Mouse (Mus musculus) kidney, embryonic 14.5 days (tissue): ENCODE data around the gene Xpc. TPM values are rescaled to one million over a fixed set of nuclear protein-coding genes. Genes with fewer than 3 reads are reported as not detected.

Source experiments
- ATAC-seq: fragments of 200-750 bp; cut with Nextera tagmentation; 2 replicates; pipeline ENCODE4 v1.8.0; 2017; ENCODE audit warnings: moderate number of reproducible peaks, mild to moderate bottlenecking, moderate TSS enrichment, moderate library complexity; ENCODE audit not compliant: low FRiP score, low TSS enrichment
- H3K27ac ChIP-seq: fragments of 300-500 bp; sonication (generic); 2 replicates; pipeline ENCODE4 v1.5.1; 2014; ENCODE audit warnings: low read depth, mild to moderate bottlenecking, low read length, moderate library complexity, mixed read lengths
- H3K27me3 ChIP-seq: fragments of 300-500 bp; sonication (generic); 2 replicates; pipeline ENCODE4 v1.6.1; 2014; ENCODE audit warnings: mild to moderate bottlenecking, low read length; ENCODE audit not compliant: control insufficient read depth, insufficient read depth
- H3K36me3 ChIP-seq: fragments of 300-500 bp; sonication (generic); 2 replicates; pipeline ENCODE4 v1.6.1; 2014; ENCODE audit warnings: low read length, mixed read lengths; ENCODE audit not compliant: control insufficient read depth, insufficient read depth
- H3K4me1 ChIP-seq: fragments of 300-500 bp; sonication (generic); 2 replicates; pipeline ENCODE4 v1.6.1; 2014; ENCODE audit warnings: low read length, mixed read lengths; ENCODE audit not compliant: control insufficient read depth, insufficient read depth
- H3K4me2 ChIP-seq: fragments of 300-500 bp; sonication (generic); replicated peaks from 2 replicates; pipeline ENCODE4 v1.6.1; 2014; ENCODE audit warnings: low read depth, mild to moderate bottlenecking, low read length
- H3K4me3 ChIP-seq: fragments of 300-500 bp; sonication (generic); 2 replicates; pipeline ENCODE4 v1.5.1; 2014; ENCODE audit warnings: mild to moderate bottlenecking, low read length
- H3K9ac ChIP-seq: fragments of 300-500 bp; sonication (generic); 2 replicates; pipeline ENCODE4 v1.6.1; 2014; ENCODE audit warnings: low read depth, mild to moderate bottlenecking, low read length, moderate library complexity
- H3K9me3 ChIP-seq: fragments of 300-500 bp; sonication (generic); 2 replicates; pipeline ENCODE4 v1.6.1; 2016; ENCODE audit warnings: low read length; ENCODE audit not compliant: control insufficient read depth
- WGBS: fragments of 180-500 bp; shearing (Covaris S2); extraction: QIAGEN DNeasy Blood & Tissue Kit; methylation state at CpG from one replicate; pipeline ENCODE4 v1.1.7; 2014; 5-methylcytosine and 5-hydroxymethylcytosine counted together
- polyA plus RNA-seq: library from polyadenylated mRNA; unstranded; fragments of >200 nt; fragmentation: Nextera tagmentation; extraction: Ambion mirVana; gene quantifications from 2 replicates; pipeline ENCODE4 v1.2.1, GENCODE M21; 2014

Xpc gene
- polyA plus RNA-seq, 1 experiment from 2014 or later, result 25.4 TPM

GRCm38 (mm10) chr6:91510211-91510610 is 5.5 kb downstream of the Xpc start:
- H3K27ac ChIP-seq, result no peak overlapping the region
- H3K36me3 ChIP-seq, result peaks cover 45% of the 10 kb centered on the region
- H3K9ac ChIP-seq, result no peak overlapping the region
- peaks cover 11% of the 10 kb centered on the region for H3K4me1 ChIP-seq
- H3K4me2 ChIP-seq, result no peak overlapping the region
- H3K27me3 ChIP-seq, result no peaks in the 10 kb centered on the region
- 75% methylated on average over 10 of the region's 10 CpGs for WGBS
- no peaks in the 10 kb centered on the region for H3K9me3 ChIP-seq
- H3K4me3 ChIP-seq, result no peak overlapping the region
- ATAC-seq, result no peak

- H3K9ac ChIP-seq, result no peak overlapping the region
- peaks cover 4% of the 10 kb centered on the region; the same call in 1 of the 2 replicates for H3K4me1 ChIP-seq
- peaks cover 54% of the 10 kb centered on the region for H3K36me3 ChIP-seq
- 45% methylated on average over 7 of the region's 7 CpGs for WGBS
- no peak overlapping the region for H3K4me3 ChIP-seq
- H3K4me2 ChIP-seq, result no peak overlapping the region
- ATAC-seq, result no peak
- no peaks in the 10 kb centered on the region for H3K9me3 ChIP-seq
- H3K27me3 ChIP-seq, result no peaks in the 10 kb centered on the region
- no peak overlapping the region for H3K27ac ChIP-seq
These were observed 6.4 kb downstream of the Xpc start for GRCm38 (mm10) chr6:91509326-91509725.

GRCm38 (mm10) chr6:91508041-91508440 is 7.6 kb downstream of the Xpc start:
- Histone ChIP-seq H3K4me2 (no peak overlapping the region), H3K27me3 (no peaks in the 10 kb centered on the region), H3K4me1 (no peaks in the 10 kb centered on the region), H3K9me3 (no peaks in the 10 kb centered on the region), H3K4me3 (no peak overlapping the region), H3K27ac (no peak overlapping the region), H3K9ac (no peak overlapping the region), H3K36me3 (peaks cover 67% of the 10 kb centered on the region)
- ATAC-seq, result no peak
- WGBS, result 89% methylated on average over 3 of the region's 3 CpGs

- no peak for ATAC-seq
- 93% methylated on average over 5 of the region's 5 CpGs for WGBS
- Histone ChIP-seq H3K4me1 (no peaks in the 10 kb centered on the region), H3K9me3 (no peaks in the 10 kb centered on the region), H3K27ac (no peak overlapping the region), H3K27me3 (no peaks in the 10 kb centered on the region), H3K4me3 (no peak overlapping the region), H3K4me2 (no peak overlapping the region), H3K9ac (no peak overlapping the region), H3K36me3 (peaks cover 81% of the 10 kb centered on the region)
These were observed 9.7 kb downstream of the Xpc start for GRCm38 (mm10) chr6:91506036-91506435.

- peaks cover 96% of the 10 kb centered on the region for H3K36me3 ChIP-seq
- no peak overlapping the region for H3K27ac ChIP-seq
- no peak overlapping the region for H3K9ac ChIP-seq
- H3K9me3 ChIP-seq, result no peaks in the 10 kb centered on the region
- no peak overlapping the region for H3K4me2 ChIP-seq
- WGBS, result 84% methylated on average over 1 of the region's 1 CpGs
- ATAC-seq, result no peak
- no peak overlapping the region for H3K4me3 ChIP-seq
- no peaks in the 10 kb centered on the region for H3K4me1 ChIP-seq
- no peaks in the 10 kb centered on the region for H3K27me3 ChIP-seq
These were observed 12.4 kb downstream of the Xpc start for GRCm38 (mm10) chr6:91503302-91503701.

GRCm38 (mm10) chr6:91494526-91494925 is 21.2 kb downstream of the Xpc start:
- Histone ChIP-seq H3K36me3 (peaks cover 83% of the 10 kb centered on the region), H3K4me2 (no peak overlapping the region), H3K27me3 (no peaks in the 10 kb centered on the region), H3K9ac (no peak overlapping the region), H3K4me3 (no peak overlapping the region), H3K4me1 (no peaks in the 10 kb centered on the region), H3K9me3 (no peaks in the 10 kb centered on the region), H3K27ac (no peak overlapping the region)
- WGBS, result 91% methylated on average over 8 of the region's 8 CpGs
- no peak for ATAC-seq

- Histone ChIP-seq H3K27ac (no peak overlapping the region), H3K9me3 (no peaks in the 10 kb centered on the region), H3K4me2 (no peak overlapping the region), H3K9ac (no peak overlapping the region), H3K27me3 (no peaks in the 10 kb centered on the region), H3K4me1 (no peaks in the 10 kb centered on the region), H3K36me3 (peaks cover 78% of the 10 kb centered on the region), H3K4me3 (no peak overlapping the region)
- no peak for ATAC-seq
- 87% methylated on average over 10 of the region's 10 CpGs for WGBS
These were observed 22.6 kb downstream of the Xpc start for GRCm38 (mm10) chr6:91493053-91493452.

GRCm38 (mm10) chr6:91491004-91491403 is 24.7 kb downstream of the Xpc start:
- H3K4me2 ChIP-seq, result no peak overlapping the region
- no peaks in the 10 kb centered on the region for H3K4me1 ChIP-seq
- H3K4me3 ChIP-seq, result no peak overlapping the region
- peaks cover 79% of the 10 kb centered on the region for H3K36me3 ChIP-seq
- no peak for ATAC-seq
- WGBS, result 70% methylated on average over 6 of the region's 6 CpGs
- H3K27me3 ChIP-seq, result no peaks in the 10 kb centered on the region
- H3K9ac ChIP-seq, result no peak overlapping the region
- no peak overlapping the region for H3K27ac ChIP-seq
- no peaks in the 10 kb centered on the region for H3K9me3 ChIP-seq

GRCm38 (mm10) chr6:91489872-91490271 is 25.8 kb downstream of the Xpc start:
- no peak overlapping the region for H3K4me3 ChIP-seq
- H3K4me2 ChIP-seq, result no peak overlapping the region
- no peaks in the 10 kb centered on the region for H3K9me3 ChIP-seq
- WGBS, result 85% methylated on average over 10 of the region's 10 CpGs
- ATAC-seq, result no peak
- H3K9ac ChIP-seq, result no peak overlapping the region
- H3K27me3 ChIP-seq, result no peaks in the 10 kb centered on the region
- no peaks in the 10 kb centered on the region for H3K4me1 ChIP-seq
- H3K36me3 ChIP-seq, result peaks cover 83% of the 10 kb centered on the region
- H3K27ac ChIP-seq, result no peak overlapping the region
